Mouse (Mus musculus) 3134 (cell line): Measurements from ENCODE around the gene Cacna2d2.

Experiments used
- DNase-seq: peaks from one replicate; pipeline ENCODE4 v3.0.0-alpha.2; 2011; ENCODE audit warnings: low spot score; ENCODE audit not compliant: insufficient read length; ENCODE audit errors: extremely low read depth

Gene Cacna2d2

DNA sequence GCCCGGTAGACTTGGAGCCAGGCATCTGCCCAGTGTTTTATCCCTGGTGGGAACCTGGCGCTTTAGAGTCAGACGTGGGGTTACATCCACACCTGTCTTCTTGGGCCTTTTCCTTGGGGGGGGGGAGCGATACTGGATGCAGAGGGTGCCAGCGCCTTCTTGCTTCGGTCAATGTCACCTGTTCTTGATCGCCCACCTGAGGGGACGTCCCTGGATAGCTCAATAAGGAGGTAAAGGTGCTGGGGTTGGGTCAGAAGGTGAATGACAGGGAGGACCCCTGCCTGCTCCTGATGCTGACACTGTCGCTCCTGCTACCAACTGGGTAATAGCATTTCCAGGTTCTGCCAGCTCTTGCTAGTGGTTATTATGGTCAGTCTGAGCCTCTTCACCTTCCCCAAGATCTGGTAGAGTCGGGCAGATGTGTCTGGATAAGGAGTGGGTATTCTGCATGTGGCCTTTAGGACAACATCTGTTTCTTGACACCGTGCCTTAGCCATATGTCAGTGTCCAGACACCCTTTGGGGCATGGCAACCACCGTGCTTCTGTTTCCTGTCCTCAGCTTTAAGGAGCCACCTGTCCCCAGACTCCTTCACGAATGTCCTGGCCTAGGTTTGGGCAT, 1.4 kb downstream of the Cacna2d2 start:
- DNase-seq = no peak

- DNase-seq = no peak
Observed at GRCm38 (mm10) chr9:107403116-107403515, 3.7 kb downstream of the Cacna2d2 start.

GRCm38 (mm10) chr9:107409449-107409848, 10.0 kb downstream of the Cacna2d2 start:
- DNase-seq = no peak

DNA sequence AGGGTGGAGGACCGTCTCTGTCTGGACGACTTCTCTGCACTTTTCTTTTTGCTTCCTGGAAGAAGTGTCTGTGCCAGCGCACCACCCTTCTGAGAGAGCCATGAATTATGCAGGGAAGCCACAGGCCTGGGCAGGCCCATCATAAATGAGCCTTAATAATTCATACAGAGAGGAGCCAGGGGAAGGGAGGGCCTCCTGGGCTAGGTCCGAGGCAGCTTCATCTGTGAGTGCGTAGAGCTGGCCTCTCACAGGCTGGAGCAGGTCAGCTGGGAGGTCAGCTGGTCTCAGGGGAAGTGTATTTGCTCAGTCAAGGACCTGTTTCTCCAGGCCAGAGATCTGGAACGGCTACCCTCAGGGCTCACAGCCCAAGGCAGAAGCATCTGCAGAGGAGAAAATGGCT, 17.7 kb downstream of the Cacna2d2 start:
- no peak for DNase-seq

DNA sequence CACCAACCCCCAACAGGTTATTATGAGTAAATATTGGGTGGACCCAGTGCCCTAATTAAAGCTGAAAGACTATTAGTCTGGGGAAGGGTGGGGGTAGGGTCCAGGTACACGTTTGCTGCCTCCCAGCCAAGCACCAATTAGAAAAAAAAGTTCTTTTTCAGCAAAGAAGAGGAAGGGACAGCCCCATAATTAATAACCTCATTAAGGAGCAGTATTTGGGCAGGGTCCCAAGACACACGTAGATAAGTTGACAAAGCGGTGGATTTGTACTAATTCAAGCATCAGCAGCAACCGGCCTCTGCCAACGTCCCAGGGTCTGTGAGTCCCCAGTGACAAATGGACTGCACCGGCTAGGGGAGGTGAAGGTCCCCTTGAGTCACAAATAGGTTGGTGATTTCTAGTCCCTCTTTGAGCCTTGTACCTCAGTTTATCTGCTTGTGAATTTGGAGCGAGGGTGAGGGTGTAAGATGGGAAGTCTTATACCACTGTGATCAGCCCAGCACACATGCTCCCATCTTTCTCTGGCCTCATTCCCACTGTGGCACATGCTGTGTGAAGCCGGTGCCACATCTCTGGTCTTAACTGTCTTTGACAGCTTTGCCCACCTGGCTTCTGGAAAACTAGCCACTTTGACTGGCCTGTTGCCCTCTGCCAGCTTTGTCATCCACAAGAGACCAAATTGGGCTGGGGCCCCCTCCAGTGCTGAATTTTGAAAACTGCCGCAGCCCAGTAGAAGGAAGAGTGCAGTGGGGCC, 20.3 kb downstream of the Cacna2d2 start:
- DNase-seq = no peak

DNA sequence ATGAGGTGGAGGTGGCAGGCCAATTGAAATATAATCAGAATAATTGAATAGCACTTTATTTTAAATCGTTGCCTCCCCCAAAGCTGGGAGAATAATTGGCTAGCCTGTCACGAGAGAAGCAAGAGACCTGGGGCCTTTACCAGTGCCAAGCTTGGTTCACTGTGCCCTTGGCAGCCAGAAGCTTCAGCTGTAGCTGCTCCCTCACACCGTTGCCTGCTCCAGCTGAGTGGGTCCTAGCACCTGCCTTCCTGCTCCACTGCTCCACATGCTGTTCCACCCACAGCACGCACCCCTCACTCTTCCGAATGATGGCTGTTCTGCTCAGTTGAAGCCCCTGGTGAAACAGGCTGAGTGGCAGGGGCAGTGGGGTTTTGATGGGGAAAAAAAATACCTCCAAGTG, 21.5 kb downstream of the Cacna2d2 start:
- DNase-seq = no peak

DNA sequence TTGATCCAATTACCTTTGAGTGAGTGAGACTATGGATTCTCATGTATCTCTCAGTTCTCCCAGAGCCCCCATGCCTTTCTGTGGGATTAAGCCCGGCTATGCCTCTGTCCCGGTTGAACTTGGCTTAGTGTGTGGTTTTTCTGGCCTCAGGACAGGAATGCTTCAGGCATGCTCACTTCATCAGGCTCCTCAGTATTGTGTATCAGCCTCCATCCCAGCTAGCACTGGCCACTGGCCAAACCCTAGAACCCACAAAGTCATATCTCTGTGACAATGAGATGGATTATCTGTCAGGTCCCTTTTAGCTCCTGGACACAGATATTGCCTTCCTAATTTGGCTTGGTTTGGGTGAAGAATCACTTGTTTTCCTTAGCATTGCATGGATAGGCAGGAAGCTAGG, 23.5 kb downstream of the Cacna2d2 start:
- no peak for DNase-seq

- no peak for DNase-seq
Observed at GRCm38 (mm10) chr9:107424485-107425175, 25.2 kb downstream of the Cacna2d2 start.

GRCm38 (mm10) chr9:107427876-107428275, 28.5 kb downstream of the Cacna2d2 start:
- no peak for DNase-seq

DNA sequence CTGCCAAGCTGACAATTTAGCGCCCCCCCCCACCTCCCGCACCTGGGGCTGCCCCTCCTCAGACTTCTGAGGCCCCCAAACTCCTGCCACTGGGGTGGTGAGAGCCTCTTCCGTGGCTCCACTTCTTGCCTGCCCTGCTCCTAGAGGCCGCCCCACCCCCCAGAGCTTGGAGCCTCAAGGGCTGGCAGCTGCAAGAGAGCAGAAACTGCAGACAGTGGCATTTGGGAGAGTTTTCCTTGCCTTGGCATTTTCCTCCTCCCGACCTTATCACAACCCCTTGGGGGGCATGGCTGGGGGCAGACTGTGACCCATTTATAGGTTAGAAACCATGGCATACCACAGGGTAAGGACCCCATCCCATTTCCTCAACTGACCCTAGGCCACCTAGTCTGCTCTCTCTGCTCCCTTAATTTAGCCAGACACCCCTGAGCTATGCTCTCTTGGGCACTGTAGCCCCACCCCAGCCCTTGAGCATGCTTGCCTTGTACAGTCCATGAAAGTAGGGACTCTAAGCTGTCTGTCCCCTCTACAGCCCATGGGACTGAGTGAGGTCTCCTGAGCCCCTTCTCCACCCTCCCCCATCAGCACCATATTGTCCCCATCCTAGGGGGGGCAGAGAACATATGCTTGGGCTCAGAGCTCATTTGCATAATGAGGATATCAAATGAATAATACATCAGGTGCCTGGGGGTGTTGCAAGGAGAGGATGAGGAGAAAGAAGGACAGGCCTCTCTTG, 29.2 kb downstream of the Cacna2d2 start:
- DNase-seq = no peak

- DNase-seq = no peak
Observed at GRCm38 (mm10) chr9:107430445-107430844, 31.0 kb downstream of the Cacna2d2 start.

GRCm38 (mm10) chr9:107432546-107432945, 33.1 kb downstream of the Cacna2d2 start:
- DNase-seq = no peak

DNA sequence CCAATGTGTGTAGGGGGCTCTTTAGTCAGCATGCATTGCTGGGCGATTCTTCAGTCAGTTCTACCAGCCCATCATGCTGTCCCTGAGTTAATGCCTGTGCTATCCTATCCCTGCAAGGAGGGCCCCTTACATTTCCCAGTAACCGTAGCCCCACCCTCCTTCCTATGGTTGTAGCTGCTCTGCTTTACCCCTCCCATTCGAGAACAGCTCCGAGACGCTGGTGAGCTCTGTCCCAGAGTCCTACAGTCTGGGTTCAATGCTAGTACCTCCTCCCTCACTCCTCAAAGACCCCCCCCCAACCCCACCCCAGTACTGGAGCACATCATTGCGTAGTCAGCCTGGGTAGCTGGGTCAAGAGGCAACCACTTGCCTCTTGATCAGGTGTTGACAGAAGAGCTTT, 35.4 kb downstream of the Cacna2d2 start:
- DNase-seq = no peak

GRCm38 (mm10) chr9:107435285-107435684, 35.9 kb downstream of the Cacna2d2 start:
- DNase-seq = no peak

DNA sequence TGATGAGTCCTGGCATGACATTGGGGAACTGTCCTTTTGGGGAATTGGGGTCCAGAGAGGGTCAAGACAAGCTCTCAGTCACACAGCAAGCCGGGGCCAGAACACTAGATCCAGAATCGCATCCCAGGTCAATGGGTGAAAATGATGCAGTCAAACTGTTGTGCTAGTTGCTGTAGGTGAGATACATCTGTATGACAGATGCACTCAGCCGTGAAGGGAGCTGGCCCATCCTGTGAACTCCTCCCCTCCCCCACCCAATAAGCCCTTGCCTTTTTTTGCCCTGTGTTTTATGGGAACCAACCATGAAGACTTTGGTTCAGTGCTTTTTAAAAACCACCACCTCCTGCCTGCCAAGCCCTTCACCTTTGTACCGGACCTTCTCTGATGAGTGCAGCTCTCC, 43.5 kb downstream of the Cacna2d2 start:
- DNase-seq = no peak

GRCm38 (mm10) chr9:107443324-107443723, 43.9 kb downstream of the Cacna2d2 start:
- DNase-seq = no peak

GRCm38 (mm10) chr9:107445011-107445471, 45.6 kb downstream of the Cacna2d2 start:
- no peak for DNase-seq

GRCm38 (mm10) chr9:107448805-107449517, 49.5 kb downstream of the Cacna2d2 start:
- no peak for DNase-seq

GRCm38 (mm10) chr9:107451400-107451799, 52.0 kb downstream of the Cacna2d2 start:
- no peak for DNase-seq

DNA sequence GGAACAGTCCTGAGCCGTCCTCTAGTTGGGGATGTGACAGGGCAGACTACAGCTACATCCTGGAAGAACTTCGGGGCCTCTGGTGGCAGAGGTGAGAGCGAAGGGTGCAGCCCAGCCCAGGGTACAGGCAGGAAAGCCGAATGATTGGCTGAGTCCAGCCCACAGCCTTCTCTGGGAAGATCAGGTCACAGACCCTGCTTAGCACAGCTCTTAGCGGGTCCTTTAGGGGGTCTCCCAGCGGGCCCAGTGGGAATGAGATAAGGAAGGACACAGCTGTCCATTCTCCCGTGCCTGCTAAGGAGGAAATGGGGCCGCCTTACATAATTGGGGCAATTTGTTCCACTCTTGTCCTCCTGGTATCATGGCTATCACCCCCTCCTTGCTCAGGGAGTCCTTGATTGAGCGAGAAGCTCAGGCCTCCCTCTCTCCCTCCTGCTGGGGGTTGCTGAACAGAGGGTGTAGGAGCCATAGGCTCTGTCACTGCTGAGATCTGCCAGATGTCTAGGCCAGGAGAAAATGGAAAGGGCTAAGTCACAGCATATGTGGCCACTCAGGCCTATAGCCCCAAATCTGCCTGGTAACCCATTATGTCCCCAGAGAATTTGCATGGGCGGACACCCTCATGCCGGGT, 52.6 kb downstream of the Cacna2d2 start:
- DNase-seq = no peak
